Mouse (Mus musculus) effector memory CD4-positive, alpha-beta T cell, adult 7 months (primary cell): ENCODE data around the gene Acy3. TPM values are rescaled to one million over a fixed set of nuclear protein-coding genes. Genes with fewer than 3 reads are reported as not detected.

ENCODE experiments used
- polyA plus RNA-seq: library from polyadenylated mRNA; unstranded; fragments of 100-300 nt; shearing (Covaris generic); gene quantifications from one replicate; pipeline ENCODE4 v1.2.1, GENCODE M21; 2017

Gene Acy3
- polyA plus RNA-seq = not detected

DNA sequence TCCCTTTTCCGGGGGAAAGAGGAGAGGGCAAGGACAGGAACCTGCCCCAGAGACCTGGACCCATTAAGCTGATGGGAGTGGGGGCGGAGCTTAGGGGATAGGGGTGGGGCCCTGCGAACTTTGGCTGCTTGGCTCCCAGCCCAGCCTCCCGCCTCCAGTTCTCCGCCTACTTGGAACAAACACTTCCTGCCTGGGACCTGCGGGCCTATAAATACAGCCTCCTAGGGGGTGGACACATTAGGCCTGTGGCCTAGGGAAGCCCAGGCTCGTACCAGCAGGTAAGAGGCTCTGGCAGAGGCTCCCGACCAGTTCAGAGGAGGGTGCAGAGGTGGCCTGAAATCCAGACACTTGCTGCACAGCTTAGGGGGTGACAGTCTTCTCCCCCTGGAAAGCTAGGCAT is at the start of gene Acy3:
Gene Acy3 (plus strand): TSS at position 237 of the 400 bp plus-strand sequence.

GRCm38 (mm10) chr19:3958470-3958869 is 27.9 kb upstream of the Acy3 start, which contains the start of gene Aldh3b3:
TSS of gene Aldh3b3 (plus strand) at chr19:3958645.

DNA sequence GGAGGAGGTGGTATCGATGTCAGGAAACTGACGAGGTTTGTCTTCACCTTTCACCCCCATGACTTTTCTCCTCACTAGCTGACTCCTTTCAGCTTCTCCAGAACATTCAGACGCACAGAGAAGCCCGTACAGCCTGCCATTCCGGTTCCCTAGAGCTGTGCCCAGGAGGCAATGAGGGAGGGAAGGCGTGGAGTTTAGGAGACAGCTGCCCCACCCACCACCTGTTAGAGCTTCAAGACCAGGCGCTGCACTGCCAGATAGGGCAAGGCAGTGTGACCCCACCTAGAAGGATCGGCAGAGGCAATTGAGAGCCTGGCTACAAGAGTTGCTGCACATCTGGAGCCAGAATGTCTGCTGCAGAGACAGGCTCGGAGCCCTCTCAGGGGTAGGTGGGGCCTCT is 14.1 kb upstream of the Acy3 start, which contains the start of gene Aldh3b2:
Gene Aldh3b2 (plus strand): TSS at position 100 of the 400 bp plus-strand sequence.

GRCm38 (mm10) chr19:3992416-3992815 is 6.0 kb downstream of the Acy3 start, which contains the start of gene Tbx10:
TSS of gene Tbx10 (plus strand) at chr19:3992752.

GRCm38 (mm10) chr19:4000119-4000900 is 13.9 kb downstream of the Acy3 start, which contains the start of the genes Nudt8 and Gm49405:
TSS of gene Nudt8 (plus strand) at chr19:4000580.
TSS of gene Gm49405 (plus strand) at chr19:4000626.

GRCm38 (mm10) chr19:4003112-4003511 is 16.7 kb downstream of the Acy3 start, which contains the start of gene Doc2g:
TSS of gene Doc2g (plus strand) at chr19:4003313.

DNA sequence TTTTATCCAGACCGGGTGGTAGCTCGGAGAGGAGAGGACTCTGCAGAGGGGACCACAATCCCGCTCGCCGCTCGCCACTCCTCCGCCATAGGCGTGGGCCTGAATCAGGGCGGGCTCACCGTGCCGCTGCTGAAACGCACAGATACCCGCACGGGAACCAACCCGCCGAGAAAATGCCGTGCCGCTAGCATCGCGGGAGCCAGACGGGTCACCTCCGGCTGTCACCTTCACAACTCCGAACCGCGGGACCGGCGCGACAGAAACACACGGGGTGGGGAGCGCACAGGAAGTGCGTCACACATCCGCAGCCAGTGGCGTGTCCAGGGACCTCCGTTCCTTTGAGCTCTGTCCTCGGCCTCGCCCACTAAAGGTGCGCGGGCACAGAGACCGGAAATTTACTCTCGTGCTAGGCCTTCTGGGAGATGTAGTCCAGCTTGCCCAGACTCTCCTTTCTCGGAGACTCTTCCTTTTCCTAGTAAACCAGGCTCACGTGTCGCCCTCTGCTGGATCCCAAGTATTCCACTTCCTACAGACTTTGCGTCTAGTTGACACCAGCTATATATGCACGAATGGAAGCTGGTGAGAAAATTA is 26.2 kb downstream of the Acy3 start, which contains the start of gene Ndufv1:
Gene Ndufv1 (minus strand): TSS at position 375 of the 591 bp plus-strand sequence.

DNA sequence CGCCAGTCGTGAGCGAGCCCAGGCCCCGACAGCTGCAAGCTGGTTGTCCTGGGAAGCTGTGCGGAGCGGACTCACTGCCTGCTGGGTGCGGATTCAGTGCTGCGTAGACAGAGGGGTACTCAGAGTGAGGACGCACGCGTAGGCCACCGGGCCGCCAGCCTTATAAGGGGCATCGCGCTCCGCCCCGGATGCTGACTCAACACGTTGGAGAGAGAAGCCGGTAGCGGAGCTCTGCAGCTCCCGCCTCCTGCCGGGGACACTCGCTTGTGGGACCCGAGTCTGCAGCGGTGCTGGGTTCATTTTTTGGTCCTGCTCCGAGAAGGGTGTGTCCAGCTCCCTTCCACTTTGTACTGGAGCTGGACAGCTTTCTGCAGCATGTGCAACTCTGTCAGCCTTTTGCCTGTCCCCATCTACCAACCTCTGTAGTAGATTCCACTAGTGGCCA is 51.4 kb downstream of the Acy3 start, which contains the start of gene Gstp1:
Gene Gstp1 (minus strand): TSS at position 198 of the 445 bp plus-strand sequence.

Other genes starting within 250 kb of the Acy3 start
- gene Kmt5b, start 219.1 kb upstream of the Acy3 start, polyA plus RNA-seq = 69.6 TPM
- 27.0 TPM for gene Chka, start 134.8 kb upstream of the Acy3 start, polyA plus RNA-seq
- 66.4 TPM for gene Tcirg1, start 79.4 kb upstream of the Acy3 start, polyA plus RNA-seq
- 118 TPM for gene Ndufs8, start 73.8 kb upstream of the Acy3 start, polyA plus RNA-seq
- gene Aldh3b1, start 56.8 kb upstream of the Acy3 start, polyA plus RNA-seq = 0.20 TPM
- gene Unc93b1, start 51.4 kb upstream of the Acy3 start, polyA plus RNA-seq = 37.0 TPM
- gene Aldh3b3, start 27.9 kb upstream of the Acy3 start, polyA plus RNA-seq = 0.29 TPM
- gene Aldh3b2, start 14.2 kb upstream of the Acy3 start, polyA plus RNA-seq = not detected
- gene Tbx10, start 6.2 kb downstream of the Acy3 start, polyA plus RNA-seq = not detected
- 12.7 TPM for gene Nudt8, start 14.0 kb downstream of the Acy3 start, polyA plus RNA-seq
- gene Gm49405, start 14.1 kb downstream of the Acy3 start, polyA plus RNA-seq = 0.85 TPM
- gene Doc2g, start 16.7 kb downstream of the Acy3 start, polyA plus RNA-seq = 2.1 TPM
- gene Ndufv1, start 26.2 kb downstream of the Acy3 start, polyA plus RNA-seq = 109 TPM
- 392 TPM for gene Gstp1, start 51.4 kb downstream of the Acy3 start, polyA plus RNA-seq
- not detected for gene Gstp2, start 59.5 kb downstream of the Acy3 start, polyA plus RNA-seq
- gene Gstp3, start 73.0 kb downstream of the Acy3 start, polyA plus RNA-seq = 42.6 TPM
- gene Cabp2, start 95.0 kb downstream of the Acy3 start, polyA plus RNA-seq = not detected
- 550 TPM for gene Cdk2ap2, start 110.6 kb downstream of the Acy3 start, polyA plus RNA-seq
- gene Pitpnm1, start 113.4 kb downstream of the Acy3 start, polyA plus RNA-seq = 224 TPM
- gene Aip, start 139.3 kb downstream of the Acy3 start, polyA plus RNA-seq = 157 TPM
- gene Gpr152, start 153.2 kb downstream of the Acy3 start, polyA plus RNA-seq = not detected
- gene Cabp4, start 157.5 kb downstream of the Acy3 start, polyA plus RNA-seq = not detected
- gene Coro1b, start 162.0 kb downstream of the Acy3 start, polyA plus RNA-seq = 214 TPM
- gene Ptprcap, start 167.0 kb downstream of the Acy3 start, polyA plus RNA-seq = 375 TPM
- 57.9 TPM for gene Rps6kb2, start 176.8 kb downstream of the Acy3 start, polyA plus RNA-seq
- 13.1 TPM for gene Carns1, start 188.9 kb downstream of the Acy3 start, polyA plus RNA-seq
- 416 TPM for gene Tbc1d10c, start 204.7 kb downstream of the Acy3 start, polyA plus RNA-seq
- 774 TPM for gene Ppp1ca, start 205.5 kb downstream of the Acy3 start, polyA plus RNA-seq
- gene Rad9a, start 215.1 kb downstream of the Acy3 start, polyA plus RNA-seq = 28.5 TPM
- 40.7 TPM for gene Clcf1, start 227.7 kb downstream of the Acy3 start, polyA plus RNA-seq
- not detected for gene AC109138.7, start 227.8 kb downstream of the Acy3 start, polyA plus RNA-seq
- 59.6 TPM for gene Pold4, start 245.3 kb downstream of the Acy3 start, polyA plus RNA-seq